Mouse (Mus musculus): Measurements from ENCODE around the gene Ncor2.

GRCm38 (mm10) chr5:125171259-125171658, 7.8 kb downstream of the Ncor2 start:
- TF ChIP-seq POLR2A (IDR thresholded peaks at IDR 0.05; ENCODE audit: control insufficient read depth, extremely low read depth, insufficient read depth, low read length, poor library complexity) (no peak), CTCF (IDR thresholded peaks at IDR 0.05; ENCODE audit: borderline replicate concordance, control insufficient read depth, extremely low read depth, insufficient read depth, low read length, poor library complexity) (no peak)

All from thymus, adult 2 months (tissue).